Mouse (Mus musculus) kidney, embryonic 14.5 days (tissue): Measurements from ENCODE around the gene Uck2. TPM values are rescaled to one million over a fixed set of nuclear protein-coding genes. Genes with fewer than 3 reads are reported as not detected.

ENCODE experiments used
- ATAC-seq: fragments of 200-750 bp; cut with Nextera tagmentation; 2 replicates; pipeline ENCODE4 v1.8.0; 2017; ENCODE audit warnings: moderate number of reproducible peaks, mild to moderate bottlenecking, moderate TSS enrichment, moderate library complexity; ENCODE audit not compliant: low FRiP score, low TSS enrichment
- H3K27ac ChIP-seq: fragments of 300-500 bp; sonication (generic); 2 replicates; pipeline ENCODE4 v1.5.1; 2014; ENCODE audit warnings: low read depth, mild to moderate bottlenecking, low read length, moderate library complexity, mixed read lengths
- H3K27me3 ChIP-seq: fragments of 300-500 bp; sonication (generic); 2 replicates; pipeline ENCODE4 v1.6.1; 2014; ENCODE audit warnings: mild to moderate bottlenecking, low read length; ENCODE audit not compliant: control insufficient read depth, insufficient read depth
- H3K36me3 ChIP-seq: fragments of 300-500 bp; sonication (generic); 2 replicates; pipeline ENCODE4 v1.6.1; 2014; ENCODE audit warnings: low read length, mixed read lengths; ENCODE audit not compliant: control insufficient read depth, insufficient read depth
- H3K4me1 ChIP-seq: fragments of 300-500 bp; sonication (generic); 2 replicates; pipeline ENCODE4 v1.6.1; 2014; ENCODE audit warnings: low read length, mixed read lengths; ENCODE audit not compliant: control insufficient read depth, insufficient read depth
- H3K4me2 ChIP-seq: fragments of 300-500 bp; sonication (generic); replicated peaks from 2 replicates; pipeline ENCODE4 v1.6.1; 2014; ENCODE audit warnings: low read depth, mild to moderate bottlenecking, low read length
- H3K4me3 ChIP-seq: fragments of 300-500 bp; sonication (generic); 2 replicates; pipeline ENCODE4 v1.5.1; 2014; ENCODE audit warnings: mild to moderate bottlenecking, low read length
- H3K9ac ChIP-seq: fragments of 300-500 bp; sonication (generic); 2 replicates; pipeline ENCODE4 v1.6.1; 2014; ENCODE audit warnings: low read depth, mild to moderate bottlenecking, low read length, moderate library complexity
- H3K9me3 ChIP-seq: fragments of 300-500 bp; sonication (generic); 2 replicates; pipeline ENCODE4 v1.6.1; 2016; ENCODE audit warnings: low read length; ENCODE audit not compliant: control insufficient read depth
- WGBS: fragments of 180-500 bp; shearing (Covaris S2); extraction: QIAGEN DNeasy Blood & Tissue Kit; methylation state at CpG from one replicate; pipeline ENCODE4 v1.1.7; 2014; 5-methylcytosine and 5-hydroxymethylcytosine counted together
- polyA plus RNA-seq: library from polyadenylated mRNA; unstranded; fragments of >200 nt; fragmentation: Nextera tagmentation; extraction: Ambion mirVana; gene quantifications from 2 replicates; pipeline ENCODE4 v1.2.1, GENCODE M21; 2014

Gene Uck2
- polyA plus RNA-seq, 1 experiment from 2014 or later = 103 TPM

DNA sequence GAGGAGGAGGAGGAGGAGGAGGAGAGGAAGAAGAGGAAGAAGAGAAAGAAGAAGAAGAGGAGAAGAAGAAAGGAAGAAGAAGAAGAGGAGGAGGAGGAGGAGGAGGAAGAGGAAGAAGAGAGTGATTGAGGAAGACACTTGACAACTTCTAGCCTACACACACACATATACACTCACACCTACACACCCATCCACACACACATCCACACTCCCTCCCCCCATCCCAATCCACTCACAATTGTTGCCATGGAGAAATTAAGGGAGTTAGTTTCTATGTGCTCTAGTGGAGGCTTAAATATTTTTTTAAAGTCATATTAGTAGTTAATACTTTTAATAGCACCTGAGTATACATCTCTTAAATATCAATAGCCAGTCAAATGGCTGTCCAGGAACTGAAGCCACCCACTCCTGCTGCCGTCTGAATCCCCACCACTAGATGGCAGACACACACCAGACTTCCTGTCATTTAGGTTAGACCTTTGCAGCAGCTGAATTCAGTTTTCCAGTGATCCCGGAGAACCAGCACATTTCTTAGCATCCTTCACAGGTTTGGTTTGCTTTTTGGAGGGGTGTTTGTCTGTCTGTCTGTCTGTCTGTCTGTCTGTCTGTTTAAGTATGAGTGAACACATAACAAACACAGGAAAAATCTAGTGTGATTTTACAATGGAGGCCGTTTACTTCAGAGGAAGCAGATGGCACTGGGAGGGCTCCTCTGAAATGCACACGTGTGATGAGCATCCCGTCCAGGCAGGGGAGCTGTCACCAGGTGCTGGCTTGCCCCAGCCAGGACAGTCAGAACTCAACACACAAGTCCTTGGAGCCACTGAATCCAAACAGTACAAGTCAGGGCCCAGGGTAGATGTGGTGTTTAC is 64.6 kb downstream of the Uck2 start:
- H3K9me3 ChIP-seq = no peaks in the 10 kb centered on the region
- H3K9ac ChIP-seq = no peak overlapping the region
- no peaks in the 10 kb centered on the region for H3K27me3 ChIP-seq
- no peak overlapping the region for H3K4me3 ChIP-seq
- no peak overlapping the region for H3K4me2 ChIP-seq
- no peaks in the 10 kb centered on the region for H3K4me1 ChIP-seq
- 2% methylated on average over 5 of the region's 5 CpGs for WGBS
- H3K27ac ChIP-seq = no peak overlapping the region
- peaks cover 15% of the 10 kb centered on the region for H3K36me3 ChIP-seq
- peak; percentile 53 for ATAC-seq

DNA sequence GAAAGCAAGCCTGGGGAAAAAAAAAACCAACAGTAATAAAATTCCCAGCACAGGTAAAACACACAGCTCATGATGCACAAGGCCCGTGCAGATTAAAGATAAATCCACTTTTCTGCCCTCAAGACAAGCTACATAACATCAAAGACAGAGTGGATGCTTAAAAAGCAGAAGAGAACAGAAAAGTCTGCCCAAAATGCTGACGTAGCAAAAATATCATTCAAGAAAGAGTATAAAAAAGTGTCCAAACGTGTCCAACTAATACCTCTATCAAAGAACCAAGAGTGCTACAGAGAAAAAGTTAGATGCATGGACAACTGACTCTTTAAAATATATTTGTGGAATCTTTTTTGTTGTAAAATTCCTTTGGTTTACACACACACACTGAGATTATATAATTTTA is 69.7 kb downstream of the Uck2 start:
- H3K4me3 ChIP-seq = no peak overlapping the region
- no peaks in the 10 kb centered on the region for H3K9me3 ChIP-seq
- no peaks in the 10 kb centered on the region for H3K4me1 ChIP-seq
- no peak overlapping the region for H3K27ac ChIP-seq
- 72% methylated on average over 3 of the region's 3 CpGs for WGBS
- no peaks in the 10 kb centered on the region for H3K27me3 ChIP-seq
- H3K36me3 ChIP-seq = no peaks in the 10 kb centered on the region
- no peak for ATAC-seq
- H3K9ac ChIP-seq = no peak overlapping the region
- no peak overlapping the region for H3K4me2 ChIP-seq

DNA sequence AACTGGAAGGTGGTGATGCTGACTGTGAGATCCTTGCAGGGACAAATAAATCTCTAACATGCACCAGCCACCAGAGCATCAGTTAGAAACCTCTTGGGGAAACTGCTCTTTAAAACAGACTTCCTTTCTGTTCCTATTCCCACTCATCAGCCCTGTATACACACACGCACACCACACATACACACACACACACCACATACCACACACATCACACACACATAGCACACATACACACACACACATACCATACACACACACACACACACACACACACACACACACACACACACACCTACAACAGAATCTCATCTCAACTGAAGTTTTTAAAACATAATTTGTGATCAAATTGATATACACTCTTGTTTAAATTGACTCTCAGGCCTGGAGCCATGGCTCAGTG is 72.4 kb downstream of the Uck2 start:
- no peak overlapping the region for H3K27ac ChIP-seq
- no peak overlapping the region for H3K9ac ChIP-seq
- H3K4me2 ChIP-seq = no peak overlapping the region
- no peaks in the 10 kb centered on the region for H3K9me3 ChIP-seq
- no peaks in the 10 kb centered on the region for H3K4me1 ChIP-seq
- H3K27me3 ChIP-seq = no peaks in the 10 kb centered on the region
- H3K4me3 ChIP-seq = no peak overlapping the region
- WGBS = 95% methylated on average over 1 of the region's 1 CpGs
- H3K36me3 ChIP-seq = no peaks in the 10 kb centered on the region
- peak; percentile 34; the same call in 1 of the 2 replicates for ATAC-seq

DNA sequence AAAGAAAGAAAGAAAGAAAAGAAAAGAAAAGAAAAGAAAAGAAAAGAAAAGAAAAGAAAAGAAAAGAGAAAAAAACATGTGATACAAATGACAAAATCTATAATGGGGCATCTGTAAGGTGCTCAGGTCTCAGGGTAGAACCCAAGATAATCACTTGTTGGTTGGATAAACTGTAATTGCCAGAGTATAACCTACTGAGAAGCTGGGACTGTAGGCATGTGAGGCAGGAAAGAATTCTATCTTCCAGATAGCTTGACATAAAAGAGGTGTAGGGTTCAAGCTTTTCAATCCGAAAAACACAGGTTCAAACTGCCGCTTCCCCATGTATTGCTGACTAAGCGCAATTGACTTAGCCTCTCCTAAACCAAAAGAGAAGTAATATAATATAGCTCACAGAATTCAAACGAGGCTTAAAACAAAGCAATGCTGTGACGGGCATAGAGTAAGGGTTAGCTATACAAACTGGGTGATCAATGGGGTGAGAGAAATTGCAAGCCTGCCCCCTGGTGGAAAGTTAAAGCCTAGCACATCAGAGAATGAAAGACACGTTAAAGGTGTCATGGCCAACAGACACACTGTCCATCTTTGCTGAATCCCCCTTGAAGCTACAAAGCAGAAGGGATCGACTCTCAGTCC is 73.0 kb downstream of the Uck2 start:
- H3K9ac ChIP-seq = no peak overlapping the region
- no peaks in the 10 kb centered on the region for H3K36me3 ChIP-seq
- H3K27me3 ChIP-seq = no peaks in the 10 kb centered on the region
- WGBS = 25% methylated on average over 7 of the region's 7 CpGs
- H3K4me1 ChIP-seq = no peaks in the 10 kb centered on the region
- H3K27ac ChIP-seq = no peak overlapping the region
- H3K4me2 ChIP-seq = no peak overlapping the region
- H3K9me3 ChIP-seq = no peaks in the 10 kb centered on the region
- H3K4me3 ChIP-seq = no peak overlapping the region
- ATAC-seq = peak; percentile 47; the same call in 1 of the 2 replicates

DNA sequence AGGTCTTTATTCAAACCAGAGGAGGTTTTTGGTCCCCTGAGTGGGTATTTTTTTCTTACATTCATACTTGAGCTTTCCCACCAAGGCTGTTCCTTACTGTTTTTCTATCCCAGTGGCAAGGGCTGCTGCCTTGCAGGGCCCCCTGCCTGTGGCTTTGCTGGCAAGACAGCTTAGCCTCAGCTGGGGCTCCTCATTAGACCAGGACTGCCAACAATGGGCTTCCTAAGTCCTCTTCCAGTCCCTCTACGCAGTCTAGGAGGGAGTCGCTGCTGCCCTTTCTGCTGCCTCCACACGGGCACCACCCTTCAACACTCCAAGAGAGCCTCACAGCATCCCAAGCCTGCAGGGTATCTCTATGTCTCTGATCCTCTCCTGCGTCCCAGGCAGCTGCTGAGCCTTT is 76.3 kb downstream of the Uck2 start:
- no peaks in the 10 kb centered on the region for H3K4me1 ChIP-seq
- no peaks in the 10 kb centered on the region for H3K27me3 ChIP-seq
- ATAC-seq = no peak
- H3K27ac ChIP-seq = no peak overlapping the region
- H3K9ac ChIP-seq = no peak overlapping the region
- WGBS = 65% methylated on average over 4 of the region's 4 CpGs
- no peaks in the 10 kb centered on the region for H3K9me3 ChIP-seq
- H3K4me3 ChIP-seq = no peak overlapping the region
- no peaks in the 10 kb centered on the region for H3K36me3 ChIP-seq
- H3K4me2 ChIP-seq = no peak overlapping the region

DNA sequence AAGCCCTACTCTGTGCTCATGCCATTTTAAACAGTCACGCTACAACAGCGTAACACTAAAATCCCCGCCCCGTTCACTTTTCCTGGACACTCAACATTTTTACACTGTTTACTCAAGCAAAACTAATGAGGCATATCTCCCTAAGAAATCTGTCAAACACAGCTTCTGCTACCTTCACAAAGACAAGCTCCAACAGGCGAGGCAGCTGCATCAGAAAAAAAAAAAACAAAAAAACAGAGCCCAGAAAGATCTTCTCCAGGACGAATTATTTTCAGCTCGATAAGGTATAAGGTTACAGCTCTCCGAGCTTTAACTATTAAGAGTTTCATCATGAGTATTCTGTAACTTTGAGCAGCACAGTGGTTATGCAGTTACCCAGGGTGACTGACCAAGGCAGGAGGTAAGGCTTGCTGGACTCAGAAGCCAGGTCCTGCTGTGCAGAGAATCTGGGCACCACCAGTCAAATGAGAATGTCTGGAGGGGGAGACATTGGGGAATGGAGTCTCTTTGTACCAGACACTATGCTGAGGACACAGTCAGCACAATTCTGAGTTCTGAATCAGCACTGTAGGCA is 79.9 kb downstream of the Uck2 start:
- no peak overlapping the region for H3K9ac ChIP-seq
- peak; percentile 69 for ATAC-seq
- no peaks in the 10 kb centered on the region for H3K4me1 ChIP-seq
- no peaks in the 10 kb centered on the region for H3K9me3 ChIP-seq
- no peak overlapping the region for H3K4me2 ChIP-seq
- H3K4me3 ChIP-seq = no peak overlapping the region
- no peaks in the 10 kb centered on the region for H3K36me3 ChIP-seq
- no peak overlapping the region for H3K27ac ChIP-seq
- 24% methylated on average over 8 of the region's 8 CpGs for WGBS
- H3K27me3 ChIP-seq = no peaks in the 10 kb centered on the region

DNA sequence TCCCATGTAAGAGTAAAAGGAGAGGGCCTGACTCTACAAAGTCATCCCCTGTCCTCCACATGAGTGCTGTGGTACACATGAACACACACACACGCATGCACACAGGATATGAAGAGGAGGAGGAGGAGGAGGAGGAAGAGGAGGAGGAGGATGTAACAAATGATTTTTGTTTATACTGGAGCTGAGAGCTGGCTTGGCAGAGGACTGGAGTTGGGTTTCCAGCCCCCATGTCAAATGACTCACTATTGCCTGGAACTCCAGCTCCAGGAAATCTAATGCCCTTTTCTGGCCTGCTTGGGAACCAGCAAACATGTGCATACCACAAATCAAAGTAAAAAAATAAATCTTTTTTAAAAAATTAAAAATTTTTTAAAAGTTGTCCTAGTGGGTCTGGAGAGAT is 80.7 kb downstream of the Uck2 start:
- H3K9ac ChIP-seq = no peak overlapping the region
- H3K4me1 ChIP-seq = no peaks in the 10 kb centered on the region
- no peak overlapping the region for H3K4me2 ChIP-seq
- no peak overlapping the region for H3K27ac ChIP-seq
- H3K9me3 ChIP-seq = no peaks in the 10 kb centered on the region
- WGBS = 50% methylated on average over 1 of the region's 1 CpGs
- no peak overlapping the region for H3K4me3 ChIP-seq
- H3K27me3 ChIP-seq = no peaks in the 10 kb centered on the region
- no peaks in the 10 kb centered on the region for H3K36me3 ChIP-seq
- ATAC-seq = no peak

DNA sequence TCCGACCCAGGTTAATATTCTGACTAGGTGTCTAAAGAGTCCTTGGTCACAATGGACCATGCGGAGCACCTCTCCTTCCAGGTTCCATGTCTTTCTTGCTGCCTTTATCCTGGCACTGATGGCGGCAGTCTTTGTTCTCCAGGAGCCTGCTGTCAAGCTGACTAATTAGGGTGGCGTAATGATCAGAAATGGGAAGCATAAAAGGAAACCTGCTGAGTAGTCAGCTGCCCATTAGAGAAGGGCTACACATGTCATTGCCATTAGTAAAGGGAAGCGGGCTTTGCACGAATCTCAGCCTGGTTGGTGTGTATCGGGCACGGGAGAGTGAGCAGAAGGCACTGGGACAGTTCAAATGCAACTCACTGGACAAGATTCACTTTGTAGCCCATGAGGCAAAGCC is 90.4 kb downstream of the Uck2 start:
- Histone ChIP-seq H3K9ac (no peak overlapping the region), H3K36me3 (no peaks in the 10 kb centered on the region), H3K27me3 (no peaks in the 10 kb centered on the region), H3K4me1 (no peaks in the 10 kb centered on the region), H3K4me2 (no peak overlapping the region), H3K4me3 (no peak overlapping the region), H3K9me3 (no peaks in the 10 kb centered on the region), H3K27ac (no peak overlapping the region)
- WGBS = 69% methylated on average over 8 of the region's 8 CpGs
- no peak for ATAC-seq

DNA sequence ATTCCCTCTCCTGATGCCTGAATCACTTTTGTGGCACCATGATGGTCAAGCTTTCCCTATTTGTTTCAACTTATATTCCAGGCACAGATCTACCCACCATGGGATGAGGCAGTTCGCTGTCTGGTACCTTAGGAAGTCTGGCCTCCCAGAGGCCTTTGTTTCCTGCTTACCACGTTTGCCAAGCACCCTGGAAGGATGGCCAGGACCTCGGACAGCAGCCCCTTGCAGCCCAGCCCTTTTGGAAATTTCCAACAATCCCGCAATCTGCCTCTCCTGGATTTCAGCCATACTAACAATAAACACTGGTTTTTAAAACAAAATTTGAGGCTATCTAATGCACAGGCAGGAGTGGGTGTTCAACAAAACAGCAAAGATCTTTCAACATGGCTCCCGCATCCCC is 97.3 kb downstream of the Uck2 start:
- Histone ChIP-seq H3K27me3 (no peaks in the 10 kb centered on the region), H3K36me3 (no peaks in the 10 kb centered on the region), H3K4me3 (no peak overlapping the region), H3K27ac (no peak overlapping the region), H3K9me3 (no peaks in the 10 kb centered on the region), H3K9ac (no peak overlapping the region), H3K4me1 (no peaks in the 10 kb centered on the region), H3K4me2 (no peak overlapping the region)
- no peak for ATAC-seq
- 31% methylated on average over 5 of the region's 5 CpGs for WGBS
